Mouse (Mus musculus) brain, embryonic 14.5 days (tissue): Measurements from ENCODE around the gene Topbp1.

ENCODE experiments used
- CTCF ChIP-seq: fragments of 200-500 bp; IDR thresholded peaks from 2 replicates; pipeline ENCODE4 v1.5.1; 2012; ENCODE audit warnings: inconsistent platforms, mild to moderate bottlenecking, moderate library complexity, borderline replicate concordance; ENCODE audit not compliant: insufficient read depth, insufficient read length; ENCODE audit errors: extremely low read depth
- POLR2A ChIP-seq: fragments of 200-500 bp; IDR thresholded peaks from 2 replicates; pipeline ENCODE4 v1.6.1; 2012; ENCODE audit warnings: mild to moderate bottlenecking, inconsistent platforms, borderline replicate concordance; ENCODE audit not compliant: poor library complexity, insufficient read depth, insufficient read length, severe bottlenecking; ENCODE audit errors: extremely low read depth

GRCm38 (mm10) chr9:103302239-103302638 is 2.8 kb upstream of the Topbp1 start:
- TF ChIP-seq POLR2A (no peak), CTCF (no peak)
